Mouse (Mus musculus): ENCODE data around the gene Zdhhc3. TPM values are rescaled to one million over a fixed set of nuclear protein-coding genes. Genes with fewer than 3 reads are reported as not detected.

The Zdhhc3 gene
- polyA plus RNA-seq, 1 experiment, result 24.7 TPM

- TF ChIP-seq CTCF (IDR thresholded peaks at IDR 0.05; ENCODE audit: control insufficient read depth, insufficient read depth, insufficient replicate concordance, low read depth, low read length) (no peak), POLR2A (IDR thresholded peaks at IDR 0.05; ENCODE audit: control insufficient read depth, low read depth, low read length) (no peak)
- Histone ChIP-seq H3K27ac (ENCODE audit: control insufficient read depth, insufficient read depth, low read depth, low read length) (no peak overlapping the region), H3K4me3 (ENCODE audit: control insufficient read depth, low read depth, low read length) (no peak overlapping the region), H3K36me3 (ENCODE audit: control insufficient read depth, insufficient read depth, low read length) (peaks cover 3% of the 10 kb centered on the region), H3K27me3 (ENCODE audit: control insufficient read depth, insufficient read depth, low read length) (no peaks in the 10 kb centered on the region), H3K4me1 (ENCODE audit: control insufficient read depth, insufficient read depth, low read length) (no peaks in the 10 kb centered on the region)
These were observed 22.2 kb downstream of the Zdhhc3 start for GRCm38 (mm10) chr9:123090844-123091243.

GRCm38 (mm10) chr9:123087558-123087957, 25.4 kb downstream of the Zdhhc3 start:
- TF ChIP-seq POLR2A (IDR thresholded peaks at IDR 0.05; ENCODE audit: control insufficient read depth, low read depth, low read length) (no peak), CTCF (IDR thresholded peaks at IDR 0.05; ENCODE audit: control insufficient read depth, insufficient read depth, insufficient replicate concordance, low read depth, low read length) (no peak)
- Histone ChIP-seq H3K36me3 (ENCODE audit: control insufficient read depth, insufficient read depth, low read length) (peaks cover 3% of the 10 kb centered on the region; the same call in 1 of the 2 replicates), H3K27ac (ENCODE audit: control insufficient read depth, insufficient read depth, low read depth, low read length) (no peak overlapping the region), H3K4me1 (ENCODE audit: control insufficient read depth, insufficient read depth, low read length) (no peaks in the 10 kb centered on the region), H3K4me3 (ENCODE audit: control insufficient read depth, low read depth, low read length) (no peak overlapping the region), H3K27me3 (ENCODE audit: control insufficient read depth, insufficient read depth, low read length) (no peaks in the 10 kb centered on the region)

GRCm38 (mm10) chr9:123085373-123085772, 27.6 kb downstream of the Zdhhc3 start:
- Histone ChIP-seq H3K4me1 (ENCODE audit: control insufficient read depth, insufficient read depth, low read length) (no peaks in the 10 kb centered on the region), H3K4me3 (ENCODE audit: control insufficient read depth, low read depth, low read length) (no peak overlapping the region), H3K36me3 (ENCODE audit: control insufficient read depth, insufficient read depth, low read length) (peaks cover 3% of the 10 kb centered on the region; the same call in 1 of the 2 replicates), H3K27me3 (ENCODE audit: control insufficient read depth, insufficient read depth, low read length) (no peaks in the 10 kb centered on the region), H3K27ac (ENCODE audit: control insufficient read depth, insufficient read depth, low read depth, low read length) (no peak overlapping the region)
- TF ChIP-seq POLR2A (IDR thresholded peaks at IDR 0.05; ENCODE audit: control insufficient read depth, low read depth, low read length), result no peak
- TF ChIP-seq CTCF (IDR thresholded peaks at IDR 0.05; ENCODE audit: control insufficient read depth, insufficient read depth, insufficient replicate concordance, low read depth, low read length), result no peak

GRCm38 (mm10) chr9:123080796-123081195, 32.2 kb downstream of the Zdhhc3 start:
- Histone ChIP-seq H3K36me3 (ENCODE audit: control insufficient read depth, insufficient read depth, low read length) (no peaks in the 10 kb centered on the region; the same call in 1 of the 2 replicates), H3K27me3 (ENCODE audit: control insufficient read depth, insufficient read depth, low read length) (no peaks in the 10 kb centered on the region), H3K27ac (ENCODE audit: control insufficient read depth, insufficient read depth, low read depth, low read length) (no peak overlapping the region), H3K4me3 (ENCODE audit: control insufficient read depth, low read depth, low read length) (no peak overlapping the region), H3K4me1 (ENCODE audit: control insufficient read depth, insufficient read depth, low read length) (no peaks in the 10 kb centered on the region)
- no peak for TF ChIP-seq CTCF (IDR thresholded peaks at IDR 0.05; ENCODE audit: control insufficient read depth, insufficient read depth, insufficient replicate concordance, low read depth, low read length)
- TF ChIP-seq POLR2A (IDR thresholded peaks at IDR 0.05; ENCODE audit: control insufficient read depth, low read depth, low read length), result no peak

- Histone ChIP-seq H3K27ac (ENCODE audit: control insufficient read depth, insufficient read depth, low read depth, low read length) (no peak overlapping the region), H3K36me3 (ENCODE audit: control insufficient read depth, insufficient read depth, low read length) (no peaks in the 10 kb centered on the region; the same call in 1 of the 2 replicates), H3K27me3 (ENCODE audit: control insufficient read depth, insufficient read depth, low read length) (no peaks in the 10 kb centered on the region), H3K4me3 (ENCODE audit: control insufficient read depth, low read depth, low read length) (no peak overlapping the region), H3K4me1 (ENCODE audit: control insufficient read depth, insufficient read depth, low read length) (no peaks in the 10 kb centered on the region)
- TF ChIP-seq CTCF (IDR thresholded peaks at IDR 0.05; ENCODE audit: control insufficient read depth, insufficient read depth, insufficient replicate concordance, low read depth, low read length), result no peak
- no peak for TF ChIP-seq POLR2A (IDR thresholded peaks at IDR 0.05; ENCODE audit: control insufficient read depth, low read depth, low read length)
These were observed 32.6 kb downstream of the Zdhhc3 start for GRCm38 (mm10) chr9:123080355-123080754.

- Histone ChIP-seq H3K27me3 (ENCODE audit: control insufficient read depth, insufficient read depth, low read length) (no peaks in the 10 kb centered on the region), H3K4me3 (ENCODE audit: control insufficient read depth, low read depth, low read length) (no peak overlapping the region), H3K4me1 (ENCODE audit: control insufficient read depth, insufficient read depth, low read length) (no peaks in the 10 kb centered on the region), H3K27ac (ENCODE audit: control insufficient read depth, insufficient read depth, low read depth, low read length) (no peak overlapping the region), H3K36me3 (ENCODE audit: control insufficient read depth, insufficient read depth, low read length) (no peaks in the 10 kb centered on the region; the same call in 1 of the 2 replicates)
- TF ChIP-seq CTCF (IDR thresholded peaks at IDR 0.05; ENCODE audit: control insufficient read depth, insufficient read depth, insufficient replicate concordance, low read depth, low read length) (no peak), POLR2A (IDR thresholded peaks at IDR 0.05; ENCODE audit: control insufficient read depth, low read depth, low read length) (no peak)
These were observed 33.9 kb downstream of the Zdhhc3 start for GRCm38 (mm10) chr9:123079149-123079548.

- no peaks in the 10 kb centered on the region for H3K36me3 ChIP-seq (ENCODE audit: control insufficient read depth, insufficient read depth, low read length)
- H3K27ac ChIP-seq (ENCODE audit: control insufficient read depth, insufficient read depth, low read depth, low read length), result no peak overlapping the region
- no peaks in the 10 kb centered on the region for H3K4me1 ChIP-seq (ENCODE audit: control insufficient read depth, insufficient read depth, low read length)
- H3K4me3 ChIP-seq (ENCODE audit: control insufficient read depth, low read depth, low read length), result no peak overlapping the region
- no peaks in the 10 kb centered on the region for H3K27me3 ChIP-seq (ENCODE audit: control insufficient read depth, insufficient read depth, low read length)
- TF ChIP-seq POLR2A (IDR thresholded peaks at IDR 0.05; ENCODE audit: control insufficient read depth, low read depth, low read length) (no peak), CTCF (IDR thresholded peaks at IDR 0.05; ENCODE audit: control insufficient read depth, insufficient read depth, insufficient replicate concordance, low read depth, low read length) (no peak)
These were observed 52.8 kb downstream of the Zdhhc3 start for GRCm38 (mm10) chr9:123060172-123060571.

Measured in testis, adult 2 months (tissue).